Mouse (Mus musculus) small intestine, adult 2 months (tissue): ENCODE data around the gene Ncl.

Source experiments
- CTCF ChIP-seq: fragments of 200-500 bp; IDR thresholded peaks from 2 replicates; pipeline ENCODE4 v1.5.1; 2012; ENCODE audit warnings: low read depth, mild to moderate bottlenecking, control low read depth, inconsistent platforms, low read length, moderate library complexity, mixed read lengths; ENCODE audit not compliant: insufficient replicate concordance, insufficient read length; ENCODE audit errors: extremely low read depth
- POLR2A ChIP-seq: fragments of 200-500 bp; IDR thresholded peaks from 2 replicates; pipeline ENCODE4 v1.6.1; 2012; ENCODE audit warnings: low read depth, mild to moderate bottlenecking, control low read depth, inconsistent platforms, low read length, moderate library complexity

DNA sequence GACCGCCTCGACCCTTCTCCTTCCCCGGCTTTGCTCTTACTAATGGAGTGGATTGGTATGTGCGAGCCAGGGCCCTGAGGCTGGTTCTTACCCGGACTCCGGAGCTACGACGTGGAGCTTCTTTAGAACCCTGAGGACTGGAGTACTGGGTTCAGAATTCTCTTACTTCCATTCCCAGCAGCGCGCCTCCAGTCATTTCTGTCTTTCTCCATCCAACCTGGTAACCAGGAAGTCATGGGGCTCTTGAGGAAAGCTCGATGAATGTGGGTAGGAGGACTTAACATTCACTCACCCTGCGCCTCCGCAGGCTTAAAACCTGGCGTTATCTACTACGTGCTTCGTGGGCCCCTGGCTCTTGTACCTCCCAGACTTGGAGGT is 55.3 kb downstream of the Ncl start:
- TF ChIP-seq CTCF: no peak
- TF ChIP-seq POLR2A: no peak
